Mouse (Mus musculus) CD4-positive naive resting alpha-beta T cell, adult 57 days (primary cell): Measurements from ENCODE around the gene Gm17093. TPM values are rescaled to one million over a fixed set of nuclear protein-coding genes. Genes with fewer than 3 reads are reported as not detected.

Experiments
- total RNA-seq: library from RNA; stranded (reverse); gene quantifications from one replicate; pipeline ENCODE4 v1.2.4, GENCODE M21; 2023

Gm17093 gene
- not detected for total RNA-seq

GRCm38 (mm10) chr14:44517976-44518375, at the start of gene Gm17093:
Gene Gm17093 (plus strand): TSS chr14:44518276.

GRCm38 (mm10) chr14:44492163-44492562, 25.9 kb upstream of the Gm17093 start, which contains the start of gene BC061237:
Gene BC061237 (plus strand): TSS chr14:44492463.

Other genes starting within 250 kb of the Gm17093 start
- not detected for gene Gm8220, start 232.7 kb upstream of the Gm17093 start, total RNA-seq
- not detected for gene Gm5930, start 179.7 kb upstream of the Gm17093 start, total RNA-seq
- not detected for gene Gm8229, start 152.9 kb upstream of the Gm17093 start, total RNA-seq
- gene Gm3371, start 107.6 kb upstream of the Gm17093 start, total RNA-seq = not detected
- gene Gm8232, start 84.6 kb upstream of the Gm17093 start, total RNA-seq = not detected
- gene BC061237, start 25.8 kb upstream of the Gm17093 start, total RNA-seq = not detected
- gene Gm8247, start 64.9 kb downstream of the Gm17093 start, total RNA-seq = not detected
- gene Gm5624, start 109.7 kb downstream of the Gm17093 start, total RNA-seq = not detected
- gene Gm8257, start 188.2 kb downstream of the Gm17093 start, total RNA-seq = not detected
- gene Gm8267, start 232.1 kb downstream of the Gm17093 start, total RNA-seq = not detected